Comparison of ENCODE assay signal across 26 mouse cellular contexts in the genomic region with DNA sequence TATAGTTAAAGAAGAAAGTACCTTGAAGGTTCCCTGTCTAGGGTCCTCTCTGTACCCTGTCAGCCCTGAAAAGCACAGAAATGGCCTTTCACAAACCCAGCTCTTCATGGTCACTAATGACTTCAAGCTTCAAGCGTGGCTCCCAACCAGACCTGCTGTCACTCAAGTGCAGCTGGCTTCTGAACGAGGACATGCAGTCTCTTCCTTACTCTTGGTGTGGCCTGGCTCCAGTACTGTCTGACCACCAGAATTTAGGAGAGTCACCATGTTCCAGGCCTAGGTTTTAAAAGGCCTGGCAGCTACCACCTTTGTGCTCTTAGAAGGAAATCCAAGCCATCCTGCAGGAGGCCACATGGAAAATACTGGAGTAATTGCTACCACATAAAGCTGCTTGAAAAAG. TPM values are rescaled to one million over a fixed set of nuclear protein-coding genes. Genes with fewer than 3 reads are reported as not detected.
"Had no signal": no experiment of that assay in that cellular context is flagged by ENCODE, and none has a peak within 500 bp of the region (broad histone marks: within the 10 kb centered on the region; RNA-seq: fewer than 3 reads in every experiment).

No protein-coding gene starts in this region.

- H3K36me3 ChIP-seq: liver, embryonic 12.5 days; liver, embryonic 15.5 days; midbrain, embryonic 12.5 days; midbrain, embryonic 15.5 days; neural tube, embryonic 13.5 days had no signal

- H3K4me3 ChIP-seq: left cerebral cortex, adult 2 months; limb, embryonic 13.5 days; liver, embryonic 12.5 days; liver, embryonic 15.5 days; midbrain, embryonic 12.5 days; midbrain, embryonic 15.5 days; neural tube, embryonic 13.5 days had no signal

- H3K4me2 ChIP-seq: limb, embryonic 13.5 days; liver, embryonic 12.5 days; liver, embryonic 15.5 days; midbrain, embryonic 12.5 days; midbrain, embryonic 15.5 days; neural tube, embryonic 13.5 days had no signal

- DNase-seq: kidney, adult 2 months; kidney, postnatal 10 days; kidney, postnatal 36 days; layer of hippocampus, postnatal 36 days; liver; lung, adult 2 months; lung, postnatal 4 days; retina, postnatal 1 day; right cerebral cortex, postnatal 25 days; thymus, adult 2 months; thymus, postnatal 14 days; thymus, postnatal 4 days had no signal

- H3K27me3 ChIP-seq: limb, embryonic 13.5 days; midbrain, embryonic 15.5 days; neural tube, embryonic 13.5 days had no signal

RNA-seq across cellular contexts. Expression of gene Serpinb6c, which starts 24.8 kb away (rescaled TPM):
- total RNA-seq: megakaryocyte, adult 5-6 weeks; neutrophil, adult 5-6 weeks had no signal
- polyA plus RNA-seq: kidney, embryonic 14.5 days; liver, embryonic 12.5 days; liver, embryonic 15.5 days; lung, adult 2 months; lung, embryonic 16.5 days; midbrain, embryonic 12.5 days; midbrain, embryonic 15.5 days; small intestine, adult 2 months; spleen, adult 2 months; stomach, embryonic 14.5 days had no signal
